Mouse (Mus musculus): ENCODE data around the gene Gm10097. TPM values are rescaled to one million over a fixed set of nuclear protein-coding genes. Genes with fewer than 3 reads are reported as not detected.

Gm10097 gene
- polyA plus RNA-seq, 1 experiment from 2014 or later: not detected

DNA sequence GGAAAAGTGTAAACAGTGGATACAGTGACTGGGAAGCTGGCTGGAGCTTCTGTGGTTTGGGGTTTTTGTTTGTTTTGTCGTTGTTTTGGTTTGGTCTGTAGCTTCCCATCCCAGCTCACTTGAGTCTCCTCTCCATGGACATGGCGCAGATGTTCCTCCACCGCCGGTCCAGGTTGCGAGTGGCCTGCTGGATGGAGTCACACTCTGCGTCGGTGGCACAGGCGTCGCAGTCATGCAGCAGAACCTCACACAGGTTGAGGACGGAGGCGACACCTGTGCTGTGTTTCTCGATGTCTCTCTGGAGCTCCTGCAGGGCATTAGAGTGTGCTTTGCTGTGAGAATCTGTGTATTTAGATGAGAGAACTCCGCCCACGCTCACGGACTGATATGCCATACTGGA, 11.3 kb upstream of the Gm10097 start:
- Histone ChIP-seq H3K9me3 (replicated peaks) (no peaks in the 10 kb centered on the region), H3K4me1 (peaks cover 11% of the 10 kb centered on the region), H3K27ac (replicated peaks) (no peak overlapping the region), H3K4me3 (no peak overlapping the region), H3K27me3 (ENCODE audit: low read depth, poor library complexity, severe bottlenecking) (no peaks in the 10 kb centered on the region; the same call in 1 of the 2 replicates), H3K36me3 (no peaks in the 10 kb centered on the region)
- WGBS: 96% methylated on average over 15 of the region's 15 CpGs
- no peak for DNase-seq (ENCODE audit: low spot score)

DNA sequence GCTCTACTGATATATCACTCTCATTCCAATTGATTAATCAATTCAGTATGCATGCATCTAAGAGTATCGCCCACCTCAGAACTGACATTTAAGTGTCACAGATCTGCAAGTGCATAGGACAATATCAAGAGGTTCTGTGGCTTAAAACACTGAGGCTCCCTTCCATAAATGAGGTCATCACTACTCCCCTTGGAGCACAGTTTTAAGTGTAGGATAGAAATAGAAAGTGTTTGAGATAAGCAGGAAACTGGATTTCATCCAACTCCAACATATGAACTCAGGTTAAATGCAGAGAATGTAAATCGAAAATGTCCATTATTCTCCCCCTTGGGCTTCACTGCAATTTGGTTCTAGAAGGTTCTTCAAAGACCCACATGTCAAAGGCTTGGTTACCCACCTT, 10.1 kb upstream of the Gm10097 start:
- no peak overlapping the region for H3K27ac ChIP-seq (replicated peaks)
- no peaks in the 10 kb centered on the region for H3K9me3 ChIP-seq (replicated peaks)
- 89% methylated on average over 2 of the region's 2 CpGs for WGBS
- DNase-seq (ENCODE audit: low spot score): no peak
- H3K4me3 ChIP-seq: no peak overlapping the region
- no peaks in the 10 kb centered on the region; the same call in 1 of the 2 replicates for H3K27me3 ChIP-seq (ENCODE audit: low read depth, poor library complexity, severe bottlenecking)
- H3K36me3 ChIP-seq: no peaks in the 10 kb centered on the region
- H3K4me1 ChIP-seq: peaks cover 11% of the 10 kb centered on the region

DNA sequence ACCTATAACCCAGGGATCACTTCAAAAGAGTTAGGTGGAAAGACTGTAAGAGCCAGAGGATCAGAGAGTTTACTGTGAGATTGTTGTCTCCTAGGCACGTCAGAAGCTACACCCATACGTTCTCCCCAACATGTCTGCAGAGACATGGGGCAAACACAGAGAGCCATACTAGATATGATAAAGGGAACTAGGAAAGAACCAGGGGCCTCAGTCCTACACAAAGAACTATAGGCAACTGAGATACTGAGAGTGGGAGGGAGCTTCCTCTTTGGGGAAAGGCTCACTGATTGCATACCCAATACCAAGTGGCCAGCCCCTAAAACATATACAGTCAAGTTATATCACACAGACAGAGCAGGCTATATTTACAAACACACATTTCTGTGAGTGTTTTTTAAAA, 9.0 kb upstream of the Gm10097 start:
- no peak overlapping the region for H3K4me3 ChIP-seq
- no peaks in the 10 kb centered on the region for H3K9me3 ChIP-seq (replicated peaks)
- peaks cover 11% of the 10 kb centered on the region for H3K4me1 ChIP-seq
- no peak for DNase-seq (ENCODE audit: low spot score)
- WGBS: 93% methylated on average over 2 of the region's 2 CpGs
- H3K27ac ChIP-seq (replicated peaks): no peak overlapping the region
- no peaks in the 10 kb centered on the region for H3K36me3 ChIP-seq
- H3K27me3 ChIP-seq (ENCODE audit: low read depth, poor library complexity, severe bottlenecking): no peaks in the 10 kb centered on the region; the same call in 1 of the 2 replicates

DNA sequence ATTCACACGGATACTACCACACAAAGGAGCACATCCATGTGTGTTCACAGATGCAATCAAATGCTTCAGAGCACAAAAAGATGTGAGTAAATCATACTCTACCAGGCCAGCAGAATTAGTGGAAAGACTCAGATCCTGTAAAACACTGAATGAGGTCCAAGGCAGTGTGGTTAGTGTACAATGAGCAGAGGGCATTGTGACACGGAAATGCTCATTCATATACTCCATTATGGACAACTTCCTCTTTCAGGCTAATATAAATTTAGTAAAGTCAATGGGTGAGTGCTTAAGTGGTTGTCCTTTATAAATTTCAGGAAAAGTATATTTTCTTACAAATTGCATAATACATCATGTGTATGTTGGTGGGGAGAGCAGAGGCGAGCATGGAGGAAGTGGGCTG, 1.9 kb upstream of the Gm10097 start:
- no peaks in the 10 kb centered on the region for H3K27me3 ChIP-seq (ENCODE audit: low read depth, poor library complexity, severe bottlenecking)
- H3K36me3 ChIP-seq: no peaks in the 10 kb centered on the region
- WGBS: 87% methylated on average over 3 of the region's 3 CpGs
- H3K4me1 ChIP-seq: no peaks in the 10 kb centered on the region
- H3K9me3 ChIP-seq (replicated peaks): no peaks in the 10 kb centered on the region
- no peak overlapping the region for H3K4me3 ChIP-seq
- no peak for DNase-seq (ENCODE audit: low spot score)
- no peak overlapping the region for H3K27ac ChIP-seq (replicated peaks)

DNA sequence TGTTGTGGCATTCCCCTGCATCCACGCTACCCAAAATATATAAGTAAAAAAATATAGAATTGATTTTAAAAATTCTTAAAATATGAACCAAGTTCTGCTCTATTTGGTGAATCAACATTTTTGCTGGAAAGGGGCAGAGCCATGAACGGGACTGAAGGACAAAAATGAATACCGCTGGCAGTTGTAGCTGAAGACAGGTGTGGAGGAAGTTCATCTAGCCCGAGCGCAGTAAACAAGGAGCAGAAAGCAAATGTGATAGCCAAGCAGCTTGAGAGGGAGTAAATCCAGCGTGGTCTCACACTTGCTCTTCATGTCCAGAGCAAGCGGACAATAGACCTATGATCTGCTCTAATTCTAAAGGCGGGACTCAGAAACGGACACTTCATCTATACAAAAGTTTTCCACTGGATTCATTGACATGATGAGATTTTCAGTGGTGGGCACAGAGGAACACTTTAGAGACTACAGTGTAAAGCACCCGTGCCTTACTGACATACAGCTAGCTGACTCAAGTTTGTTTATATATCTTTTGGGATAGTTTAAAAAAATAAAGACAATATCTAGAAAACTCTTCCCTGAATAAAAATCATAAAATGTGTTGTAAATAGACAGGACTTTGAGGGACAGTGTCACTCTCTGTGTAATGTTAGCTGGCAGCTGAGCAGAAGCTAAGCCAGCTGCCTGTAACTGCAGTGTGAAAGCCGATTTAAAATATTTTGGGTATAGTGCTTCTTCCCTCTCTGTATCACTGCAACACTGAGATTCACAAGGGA, 1.4 kb downstream of the Gm10097 start:
- no peaks in the 10 kb centered on the region for H3K4me1 ChIP-seq
- H3K27me3 ChIP-seq (ENCODE audit: low read depth, poor library complexity, severe bottlenecking): no peaks in the 10 kb centered on the region
- no peaks in the 10 kb centered on the region for H3K36me3 ChIP-seq
- no peaks in the 10 kb centered on the region for H3K9me3 ChIP-seq (replicated peaks)
- no peak overlapping the region for H3K4me3 ChIP-seq
- DNase-seq (ENCODE audit: low spot score): no peak
- no peak overlapping the region for H3K27ac ChIP-seq (replicated peaks)
- WGBS: 89% methylated on average over 11 of the region's 11 CpGs

DNA sequence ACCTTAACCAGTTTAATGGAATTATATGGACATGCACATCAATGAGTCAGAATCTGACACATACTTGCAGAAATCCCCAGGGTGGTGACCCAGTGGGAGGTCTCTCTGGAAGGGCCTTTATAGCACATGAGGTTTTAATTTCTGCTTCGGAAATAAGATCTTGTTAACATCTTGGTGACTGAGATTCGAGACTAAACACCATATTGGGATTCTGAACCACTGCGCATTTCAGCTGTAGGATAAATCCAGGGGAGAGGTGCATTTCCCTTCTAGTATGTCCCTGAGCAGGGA, 1.9 kb downstream of the Gm10097 start:
- no peaks in the 10 kb centered on the region for H3K27me3 ChIP-seq (ENCODE audit: low read depth, poor library complexity, severe bottlenecking)
- no peaks in the 10 kb centered on the region for H3K36me3 ChIP-seq
- H3K27ac ChIP-seq (replicated peaks): no peak overlapping the region
- no peak for DNase-seq (ENCODE audit: low spot score)
- WGBS: 77% methylated on average over 3 of the region's 3 CpGs
- no peaks in the 10 kb centered on the region for H3K4me1 ChIP-seq
- H3K4me3 ChIP-seq: no peak overlapping the region
- no peaks in the 10 kb centered on the region for H3K9me3 ChIP-seq (replicated peaks)

DNA sequence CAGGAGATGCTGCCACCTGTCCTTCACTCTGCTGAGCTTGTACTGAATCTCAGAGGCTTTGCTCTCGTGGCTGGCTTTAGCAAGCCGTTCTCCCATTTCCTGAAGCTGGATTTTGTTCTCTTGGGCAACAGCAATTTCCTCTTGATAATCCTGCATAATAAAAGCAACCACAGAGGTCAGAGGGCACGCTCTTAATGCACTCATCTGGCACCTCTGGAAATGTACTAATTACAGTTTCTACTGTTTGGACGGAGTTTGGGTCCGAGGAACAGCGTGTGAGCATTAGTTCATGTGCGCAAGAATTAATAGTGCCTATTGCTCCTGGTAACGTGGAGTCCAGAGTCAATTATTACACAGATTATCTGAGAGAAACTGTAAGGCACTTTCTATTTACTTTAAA, 3.1 kb downstream of the Gm10097 start:
- Histone ChIP-seq H3K36me3 (no peaks in the 10 kb centered on the region), H3K27me3 (ENCODE audit: low read depth, poor library complexity, severe bottlenecking) (no peaks in the 10 kb centered on the region), H3K4me3 (no peak overlapping the region), H3K9me3 (replicated peaks) (no peaks in the 10 kb centered on the region), H3K4me1 (no peaks in the 10 kb centered on the region), H3K27ac (replicated peaks) (no peak overlapping the region)
- 80% methylated on average over 8 of the region's 8 CpGs for WGBS
- no peak for DNase-seq (ENCODE audit: low spot score)

DNA sequence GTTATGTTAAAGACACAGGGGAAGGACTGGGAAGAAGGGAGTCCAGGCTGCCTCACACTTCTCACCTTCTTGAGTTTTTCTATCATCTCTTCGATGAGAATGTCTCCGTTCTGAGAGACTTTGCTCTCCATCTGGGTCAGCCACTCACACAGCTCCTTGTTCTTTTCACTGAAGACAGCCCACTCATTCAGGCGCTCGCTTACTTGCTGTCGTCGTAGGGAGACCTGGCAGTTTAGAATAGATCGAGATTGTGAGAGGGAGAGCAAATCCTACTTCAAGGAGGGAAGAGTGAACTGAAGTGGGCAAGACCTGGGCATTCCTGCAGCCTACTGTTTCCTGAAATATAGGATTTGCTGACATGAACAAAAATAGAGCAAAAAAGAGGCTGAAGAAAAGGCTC, 6.7 kb downstream of the Gm10097 start:
- 92% methylated on average over 7 of the region's 7 CpGs for WGBS
- Histone ChIP-seq H3K27ac (replicated peaks) (no peak overlapping the region), H3K36me3 (no peaks in the 10 kb centered on the region), H3K9me3 (replicated peaks) (no peaks in the 10 kb centered on the region), H3K4me3 (no peak overlapping the region), H3K27me3 (ENCODE audit: low read depth, poor library complexity, severe bottlenecking) (no peaks in the 10 kb centered on the region), H3K4me1 (no peaks in the 10 kb centered on the region)
- DNase-seq (ENCODE audit: low spot score): no peak

DNA sequence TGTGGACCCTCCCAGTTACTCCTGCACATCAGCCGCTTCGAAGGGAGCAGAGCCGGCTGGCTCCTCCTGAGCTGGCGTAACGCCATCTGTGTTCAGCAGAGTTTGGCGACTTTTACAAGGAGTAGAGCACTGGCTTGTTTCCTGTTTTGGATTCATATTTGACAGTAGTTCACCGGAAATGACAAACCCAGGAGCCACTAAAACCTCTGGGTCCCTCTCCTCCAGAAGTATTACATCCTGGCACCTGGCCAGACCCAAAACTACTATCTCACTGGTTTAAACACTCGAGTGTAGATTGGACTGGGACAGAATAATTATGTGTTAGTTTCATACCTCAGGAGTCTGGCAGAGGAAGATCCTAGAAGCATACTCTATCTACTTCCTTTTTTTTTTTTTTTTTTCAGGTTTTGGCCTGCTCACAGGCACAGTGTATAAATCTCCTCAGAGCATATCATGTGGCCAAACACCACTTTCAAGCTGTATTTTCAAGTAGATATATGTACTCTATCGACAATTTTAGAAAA, 11.0 kb downstream of the Gm10097 start:
- Histone ChIP-seq H3K36me3 (no peaks in the 10 kb centered on the region), H3K9me3 (replicated peaks) (no peaks in the 10 kb centered on the region), H3K4me1 (no peaks in the 10 kb centered on the region), H3K27me3 (ENCODE audit: low read depth, poor library complexity, severe bottlenecking) (no peaks in the 10 kb centered on the region), H3K27ac (replicated peaks) (no peak overlapping the region), H3K4me3 (no peak overlapping the region)
- no peak for DNase-seq (ENCODE audit: low spot score)
- 92% methylated on average over 9 of the region's 9 CpGs for WGBS

DNA sequence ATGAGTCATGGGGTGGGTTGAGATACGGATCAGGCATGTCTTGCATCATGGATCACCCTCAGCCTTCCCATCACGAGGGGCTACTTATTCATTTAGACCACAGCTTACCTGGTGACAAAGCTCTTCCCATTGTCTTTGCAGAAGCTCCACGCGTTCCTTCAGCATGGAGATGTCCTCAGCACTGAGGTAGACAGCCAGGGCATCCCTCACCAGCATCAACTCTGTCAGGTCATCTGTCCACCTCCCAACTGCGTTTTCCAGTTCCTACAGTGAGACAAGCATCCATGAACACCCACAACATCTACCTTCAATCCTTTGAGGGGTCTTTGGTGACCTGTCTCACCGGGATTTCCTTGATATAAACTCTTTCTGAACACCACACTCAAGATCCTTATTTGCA, 14.7 kb downstream of the Gm10097 start:
- Histone ChIP-seq H3K27me3 (ENCODE audit: low read depth, poor library complexity, severe bottlenecking) (no peaks in the 10 kb centered on the region), H3K36me3 (no peaks in the 10 kb centered on the region), H3K4me1 (no peaks in the 10 kb centered on the region), H3K9me3 (replicated peaks) (no peaks in the 10 kb centered on the region), H3K4me3 (no peak overlapping the region), H3K27ac (replicated peaks) (no peak overlapping the region)
- DNase-seq (ENCODE audit: low spot score): no peak
- 81% methylated on average over 6 of the region's 6 CpGs for WGBS

DNA sequence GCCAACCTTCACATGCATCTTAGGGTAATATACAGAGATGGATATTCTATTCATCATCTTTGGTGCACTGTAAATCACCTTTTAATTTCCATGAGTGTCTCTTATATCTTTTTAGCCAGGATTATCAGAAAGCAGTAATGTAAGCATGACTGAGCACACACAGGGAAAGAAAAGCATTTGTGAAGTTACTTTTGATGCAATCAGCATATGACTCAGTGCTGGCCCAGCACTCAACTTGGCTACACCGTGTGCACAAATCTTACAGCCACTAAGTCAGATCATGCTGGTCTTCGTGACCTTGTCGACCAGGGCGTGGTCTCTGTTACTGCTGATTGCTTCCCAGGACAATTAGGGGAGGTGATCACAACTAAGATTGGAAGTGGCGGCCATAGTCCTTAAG, 16.8 kb downstream of the Gm10097 start:
- no peaks in the 10 kb centered on the region for H3K36me3 ChIP-seq
- H3K9me3 ChIP-seq (replicated peaks): no peaks in the 10 kb centered on the region
- WGBS: 89% methylated on average over 5 of the region's 5 CpGs
- H3K27ac ChIP-seq (replicated peaks): no peak overlapping the region
- DNase-seq (ENCODE audit: low spot score): no peak
- H3K27me3 ChIP-seq (ENCODE audit: low read depth, poor library complexity, severe bottlenecking): no peaks in the 10 kb centered on the region
- H3K4me1 ChIP-seq: no peaks in the 10 kb centered on the region
- no peak overlapping the region for H3K4me3 ChIP-seq

DNA sequence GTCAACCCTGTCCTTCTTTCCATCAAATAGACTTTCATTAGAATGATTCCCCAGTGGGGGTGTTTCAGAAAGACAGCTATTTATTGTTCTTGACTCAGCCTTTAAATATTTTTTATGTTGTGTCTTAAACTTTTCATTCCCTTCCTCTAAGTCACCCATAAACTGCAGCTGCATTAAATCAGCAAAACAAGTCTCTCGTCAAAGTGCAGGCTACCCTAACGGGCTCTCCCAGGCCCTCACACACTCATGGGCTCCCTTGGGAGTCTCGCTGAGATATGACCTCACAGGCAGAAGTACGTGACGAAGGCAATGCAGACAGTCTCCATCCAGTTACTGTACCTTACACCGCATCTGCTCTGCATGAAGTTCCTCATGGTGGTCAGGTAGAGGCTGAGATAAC, 17.3 kb downstream of the Gm10097 start:
- Histone ChIP-seq H3K36me3 (no peaks in the 10 kb centered on the region), H3K27me3 (ENCODE audit: low read depth, poor library complexity, severe bottlenecking) (no peaks in the 10 kb centered on the region), H3K4me3 (no peak overlapping the region), H3K9me3 (replicated peaks) (no peaks in the 10 kb centered on the region), H3K27ac (replicated peaks) (no peak overlapping the region), H3K4me1 (no peaks in the 10 kb centered on the region)
- DNase-seq (ENCODE audit: low spot score): no peak
- WGBS: 89% methylated on average over 6 of the region's 6 CpGs

DNA sequence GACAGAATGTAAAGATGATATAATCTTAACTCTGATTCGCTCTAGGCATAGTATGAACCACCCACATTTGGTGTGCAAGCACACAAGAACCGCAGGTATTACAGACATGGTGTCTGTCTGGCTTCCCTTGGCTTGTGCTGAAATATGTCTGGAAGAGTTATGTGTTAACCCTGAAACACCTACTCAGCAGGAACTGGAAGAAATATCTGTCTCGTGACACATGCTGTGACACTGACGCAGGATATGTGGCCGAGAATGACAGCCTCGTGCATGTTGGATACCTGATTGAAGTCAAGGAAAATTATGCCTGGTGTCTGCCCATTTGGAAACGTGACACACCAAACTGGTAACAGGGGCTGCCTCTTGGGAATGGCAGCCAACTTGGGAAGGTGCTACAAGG, 18.3 kb downstream of the Gm10097 start:
- Histone ChIP-seq H3K36me3 (no peaks in the 10 kb centered on the region), H3K4me1 (no peaks in the 10 kb centered on the region), H3K27ac (replicated peaks) (no peak overlapping the region), H3K4me3 (no peak overlapping the region), H3K9me3 (replicated peaks) (no peaks in the 10 kb centered on the region), H3K27me3 (ENCODE audit: low read depth, poor library complexity, severe bottlenecking) (no peaks in the 10 kb centered on the region)
- no peak for DNase-seq (ENCODE audit: low spot score)
- WGBS: 89% methylated on average over 7 of the region's 7 CpGs

DNA sequence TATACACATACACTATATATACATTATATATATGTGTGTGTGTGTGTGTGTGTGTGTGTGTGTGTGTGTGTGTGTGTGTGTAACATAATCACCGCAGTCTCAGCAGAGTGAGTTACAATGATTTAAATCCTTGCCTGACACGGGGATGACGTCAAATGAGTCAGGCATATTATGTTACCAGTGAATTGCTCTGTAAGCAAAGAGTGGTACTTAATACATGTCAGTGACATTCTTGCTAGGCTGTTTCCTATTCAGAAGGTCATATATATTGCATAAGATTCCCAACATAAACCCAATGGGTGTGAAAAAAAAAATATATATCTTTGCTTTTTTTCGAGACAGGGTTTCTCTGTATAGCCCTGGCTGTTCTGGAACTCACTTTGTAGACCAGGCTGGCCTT, 20.1 kb downstream of the Gm10097 start:
- Histone ChIP-seq H3K9me3 (replicated peaks) (no peaks in the 10 kb centered on the region), H3K4me1 (no peaks in the 10 kb centered on the region), H3K27me3 (ENCODE audit: low read depth, poor library complexity, severe bottlenecking) (no peaks in the 10 kb centered on the region), H3K27ac (replicated peaks) (no peak overlapping the region), H3K36me3 (no peaks in the 10 kb centered on the region), H3K4me3 (no peak overlapping the region)
- WGBS: 97% methylated on average over 4 of the region's 4 CpGs
- no peak for DNase-seq (ENCODE audit: low spot score)

Data from midbrain, embryonic 10.5 days (tissue).